Mouse (Mus musculus): ENCODE data around the gene Fam110a. TPM values are rescaled to one million over a fixed set of nuclear protein-coding genes. Genes with fewer than 3 reads are reported as not detected.

The Fam110a gene
- polyA plus RNA-seq, 1 experiment from 2014 or later, result 34.6 TPM

DNA sequence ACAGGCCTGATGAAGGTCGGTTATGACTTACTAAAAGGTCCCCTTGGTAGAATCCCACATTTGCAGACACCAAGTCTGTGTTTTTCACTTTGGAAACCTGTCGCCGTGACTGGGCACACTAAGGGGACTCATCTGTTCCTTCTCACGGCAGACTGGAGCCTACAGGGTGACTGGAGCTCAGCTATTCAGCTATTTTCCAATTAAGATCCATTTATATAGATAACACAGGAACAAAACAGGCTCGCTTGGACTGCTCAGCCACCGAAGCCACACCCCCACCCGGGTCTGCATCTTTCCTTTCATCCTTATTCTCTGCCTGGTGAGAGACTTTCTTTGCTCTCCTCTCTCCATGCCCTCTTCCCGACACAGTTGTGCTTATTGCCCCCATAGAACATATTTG lies 59.0 kb downstream of the Fam110a start:
- ChIA-PET POLR2A (no interaction called here), CTCF (no interaction called here)
- DNase-seq (ENCODE audit: low read depth, low spot score) (no peak), ATAC-seq (no peak)
- no peak for TF ChIP-seq CTCF (IDR thresholded peaks at IDR 0.05)
- in situ Hi-C loops (cut with MboI; ENCODE audit: low pct_unique_long_range_greater_than_20kb), result loop anchor here (5.0 to 25.0 kb wide), 4 partner anchors 44 to 991 kb away; partner anchors contain the start of genes Mcts2, Mylk2, Rbck1 and Trib3
- no peaks in the 10 kb centered on the region for H3K27me3 ChIP-seq

Other genes starting within 250 kb of the Fam110a start
- 35.1 TPM for gene Psmf1, start 236.0 kb downstream of the Fam110a start, polyA plus RNA-seq (2021)
- not detected for gene Rspo4, start 137.3 kb downstream of the Fam110a start, polyA plus RNA-seq (2021)
- gene Angpt4, start 69.0 kb downstream of the Fam110a start, polyA plus RNA-seq (2021), result 44.3 TPM
- 0.03 TPM for gene Slc52a3, start 16.3 kb upstream of the Fam110a start, polyA plus RNA-seq (2021)
- gene Scrt2, start 101.3 kb upstream of the Fam110a start, polyA plus RNA-seq (2021), result not detected
- 72.3 TPM for gene Srxn1, start 125.3 kb upstream of the Fam110a start, polyA plus RNA-seq (2021)
- not detected for gene Tcf15, start 163.3 kb upstream of the Fam110a start, polyA plus RNA-seq (2021)
- gene Csnk2a1, start 246.6 kb upstream of the Fam110a start, polyA plus RNA-seq (2021), result 97.9 TPM